Mouse (Mus musculus): ENCODE data around the gene Rbp2. TPM values are rescaled to one million over a fixed set of nuclear protein-coding genes. Genes with fewer than 3 reads are reported as not detected.

Rbp2 gene
- 2.4 and 3.7 TPM in 2 replicates for polyA plus RNA-seq (2014; fragmentation: Nextera tagmentation; extraction: Ambion mirVana)

DNA sequence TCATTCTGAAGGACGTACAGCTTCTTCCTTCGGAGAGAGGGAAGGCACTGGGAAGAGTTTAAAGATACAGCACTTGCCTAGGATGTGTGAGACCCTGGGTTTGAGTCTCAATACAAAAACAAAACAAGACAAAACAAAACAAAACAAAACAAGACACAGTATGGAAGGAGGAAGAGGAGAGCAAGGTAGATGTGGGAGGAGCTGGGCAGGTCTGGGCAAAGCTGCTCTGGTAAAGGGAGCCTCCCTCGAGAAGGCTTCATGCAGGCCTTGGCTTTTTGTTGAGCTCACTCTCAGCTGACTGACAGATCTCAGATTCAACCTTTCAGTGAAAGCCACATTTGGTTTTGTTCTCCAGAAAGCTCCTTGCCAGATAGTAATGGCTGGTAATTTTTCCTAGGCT, at the start of gene Rbp2:
Gene Rbp2 (plus strand): TSS at position 301 of the 400 bp plus-strand sequence.
- no peaks in the 10 kb centered on the region for H3K4me1 ChIP-seq (ENCODE audit: control insufficient read depth, insufficient read depth, low read length)
- 83% methylated on average over 3 of the region's 3 CpGs for WGBS
- ATAC-seq (ENCODE audit: low read depth): no peak
- no peaks in the 10 kb centered on the region for H3K36me3 ChIP-seq (ENCODE audit: control insufficient read depth, insufficient read depth, low read length)
- H3K27me3 ChIP-seq (replicated peaks; ENCODE audit: control insufficient read depth, insufficient read depth, low read length): no peaks in the 10 kb centered on the region
- no peak within 1 kb of the TSS for H3K27ac ChIP-seq (replicated peaks; ENCODE audit: low read depth, low read length)
- no peaks in the 10 kb centered on the region for H3K9me3 ChIP-seq (ENCODE audit: control insufficient read depth, low read length)
- no peak within 1 kb of the TSS for H3K9ac ChIP-seq (ENCODE audit: low read depth, low read length)
- no peak for DNase-seq (ENCODE audit: low spot score)
- no peak within 1 kb of the TSS for H3K4me3 ChIP-seq (ENCODE audit: low read depth, low read length)
- no peak within 1 kb of the TSS for H3K4me2 ChIP-seq (ENCODE audit: low read depth, low read length)

GRCm38 (mm10) chr9:98437819-98438218, 48.1 kb upstream of the Rbp2 start:
- Histone ChIP-seq H3K4me1 (ENCODE audit: control insufficient read depth, insufficient read depth, low read length) (no peaks in the 10 kb centered on the region), H3K9me3 (ENCODE audit: control insufficient read depth, low read length) (no peaks in the 10 kb centered on the region), H3K27me3 (replicated peaks; ENCODE audit: control insufficient read depth, insufficient read depth, low read length) (no peaks in the 10 kb centered on the region), H3K4me3 (ENCODE audit: low read depth, low read length) (no peak overlapping the region), H3K4me2 (ENCODE audit: low read depth, low read length) (no peak overlapping the region), H3K27ac (replicated peaks; ENCODE audit: low read depth, low read length) (no peak overlapping the region), H3K9ac (ENCODE audit: low read depth, low read length) (no peak overlapping the region), H3K36me3 (ENCODE audit: control insufficient read depth, insufficient read depth, low read length) (no peaks in the 10 kb centered on the region)
- 88% methylated on average over 4 of the region's 4 CpGs for WGBS
- ATAC-seq (ENCODE audit: low read depth) (no peak), DNase-seq (ENCODE audit: low spot score) (no peak)

- Histone ChIP-seq H3K27ac (replicated peaks; ENCODE audit: low read depth, low read length) (no peak overlapping the region), H3K36me3 (ENCODE audit: control insufficient read depth, insufficient read depth, low read length) (no peaks in the 10 kb centered on the region), H3K4me2 (ENCODE audit: low read depth, low read length) (no peak overlapping the region), H3K27me3 (replicated peaks; ENCODE audit: control insufficient read depth, insufficient read depth, low read length) (no peaks in the 10 kb centered on the region), H3K4me1 (ENCODE audit: control insufficient read depth, insufficient read depth, low read length) (no peaks in the 10 kb centered on the region), H3K9me3 (ENCODE audit: control insufficient read depth, low read length) (no peaks in the 10 kb centered on the region), H3K9ac (ENCODE audit: low read depth, low read length) (no peak overlapping the region), H3K4me3 (ENCODE audit: low read depth, low read length) (no peak overlapping the region)
- no peak for DNase-seq (ENCODE audit: low spot score)
- 48% methylated on average over 3 of the region's 3 CpGs for WGBS
- no peak for ATAC-seq (ENCODE audit: low read depth)
These were observed 46.8 kb upstream of the Rbp2 start for GRCm38 (mm10) chr9:98439091-98439490.

- Histone ChIP-seq H3K9me3 (ENCODE audit: control insufficient read depth, low read length) (no peaks in the 10 kb centered on the region), H3K27me3 (replicated peaks; ENCODE audit: control insufficient read depth, insufficient read depth, low read length) (no peaks in the 10 kb centered on the region), H3K4me1 (ENCODE audit: control insufficient read depth, insufficient read depth, low read length) (no peaks in the 10 kb centered on the region), H3K4me3 (ENCODE audit: low read depth, low read length) (no peak overlapping the region), H3K27ac (replicated peaks; ENCODE audit: low read depth, low read length) (no peak overlapping the region), H3K4me2 (ENCODE audit: low read depth, low read length) (no peak overlapping the region), H3K9ac (ENCODE audit: low read depth, low read length) (no peak overlapping the region), H3K36me3 (ENCODE audit: control insufficient read depth, insufficient read depth, low read length) (peaks cover 24% of the 10 kb centered on the region)
- DNase-seq (ENCODE audit: low spot score): no peak
- WGBS: 45% methylated on average over 5 of the region's 5 CpGs
- ATAC-seq (ENCODE audit: low read depth): no peak
These were observed 43.3 kb upstream of the Rbp2 start for GRCm38 (mm10) chr9:98442638-98443037.

DNA sequence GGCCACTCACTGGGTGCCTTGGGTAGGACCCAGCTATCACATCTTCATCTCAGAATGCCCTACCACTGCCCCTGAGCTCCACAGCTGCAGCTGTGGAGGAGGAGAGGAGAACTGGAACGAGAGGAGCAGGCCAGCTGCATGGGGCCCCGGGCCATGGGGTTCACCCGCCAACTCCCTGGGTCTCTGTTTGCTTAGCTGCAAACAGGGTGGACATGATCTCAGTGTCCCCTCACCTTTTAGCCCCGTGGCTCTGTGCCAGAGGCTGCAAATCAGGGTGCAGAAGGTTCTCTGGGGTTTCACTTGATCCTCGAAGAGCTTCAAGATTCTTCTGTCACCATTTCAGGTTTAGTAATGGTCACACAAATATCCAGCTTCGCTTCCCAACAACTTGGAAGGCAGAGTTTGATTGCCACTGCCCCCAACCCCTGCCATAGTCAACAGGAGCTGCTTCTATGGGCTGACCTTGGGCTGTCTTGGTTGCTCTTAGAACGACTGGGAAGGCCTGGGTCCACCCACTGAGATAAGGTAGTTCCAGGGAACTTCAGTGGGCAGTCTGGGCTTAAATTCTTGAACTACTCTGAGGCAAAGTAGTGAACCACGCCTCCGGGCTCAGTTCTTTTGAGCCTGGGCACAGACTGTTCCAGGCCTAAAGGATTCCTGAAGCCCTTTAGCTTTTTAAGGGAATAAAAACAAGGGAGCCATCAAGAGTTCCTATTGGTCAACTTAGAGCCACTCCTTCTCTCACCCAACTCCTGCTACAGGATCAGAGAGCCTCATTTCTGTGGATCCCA, 40.4 kb upstream of the Rbp2 start:
- Histone ChIP-seq H3K4me1 (ENCODE audit: control insufficient read depth, insufficient read depth, low read length) (no peaks in the 10 kb centered on the region), H3K9me3 (ENCODE audit: control insufficient read depth, low read length) (no peaks in the 10 kb centered on the region), H3K4me2 (ENCODE audit: low read depth, low read length) (no peak overlapping the region), H3K9ac (ENCODE audit: low read depth, low read length) (no peak overlapping the region), H3K27ac (replicated peaks; ENCODE audit: low read depth, low read length) (no peak overlapping the region), H3K4me3 (ENCODE audit: low read depth, low read length) (no peak overlapping the region), H3K36me3 (ENCODE audit: control insufficient read depth, insufficient read depth, low read length) (peaks cover 24% of the 10 kb centered on the region), H3K27me3 (replicated peaks; ENCODE audit: control insufficient read depth, insufficient read depth, low read length) (no peaks in the 10 kb centered on the region)
- WGBS: 88% methylated on average over 9 of the region's 9 CpGs
- DNase-seq (ENCODE audit: low spot score) (no peak), ATAC-seq (ENCODE audit: low read depth) (no peak)

GRCm38 (mm10) chr9:98450976-98451375, 34.9 kb upstream of the Rbp2 start:
- H3K4me2 ChIP-seq (ENCODE audit: low read depth, low read length): no peak overlapping the region
- H3K9me3 ChIP-seq (ENCODE audit: control insufficient read depth, low read length): no peaks in the 10 kb centered on the region
- no peak overlapping the region for H3K9ac ChIP-seq (ENCODE audit: low read depth, low read length)
- no peak overlapping the region for H3K27ac ChIP-seq (replicated peaks; ENCODE audit: low read depth, low read length)
- peaks cover 15% of the 10 kb centered on the region for H3K36me3 ChIP-seq (ENCODE audit: control insufficient read depth, insufficient read depth, low read length)
- H3K4me1 ChIP-seq (ENCODE audit: control insufficient read depth, insufficient read depth, low read length): no peaks in the 10 kb centered on the region
- no peak overlapping the region for H3K4me3 ChIP-seq (ENCODE audit: low read depth, low read length)
- ATAC-seq (ENCODE audit: low read depth) (no peak; the same call in 1 of the 2 replicates), DNase-seq (ENCODE audit: low spot score) (peak; percentile 44)
- WGBS: 63% methylated on average over 1 of the region's 1 CpGs
- no peaks in the 10 kb centered on the region for H3K27me3 ChIP-seq (replicated peaks; ENCODE audit: control insufficient read depth, insufficient read depth, low read length)

GRCm38 (mm10) chr9:98466709-98467108, 19.2 kb upstream of the Rbp2 start:
- no peak overlapping the region for H3K4me3 ChIP-seq (ENCODE audit: low read depth, low read length)
- H3K27me3 ChIP-seq (replicated peaks; ENCODE audit: control insufficient read depth, insufficient read depth, low read length): no peaks in the 10 kb centered on the region
- no peaks in the 10 kb centered on the region for H3K9me3 ChIP-seq (ENCODE audit: control insufficient read depth, low read length)
- DNase-seq (ENCODE audit: low spot score): no peak
- H3K36me3 ChIP-seq (ENCODE audit: control insufficient read depth, insufficient read depth, low read length): no peaks in the 10 kb centered on the region
- ATAC-seq (ENCODE audit: low read depth): no peak
- H3K27ac ChIP-seq (replicated peaks; ENCODE audit: low read depth, low read length): no peak overlapping the region
- no peak overlapping the region for H3K4me2 ChIP-seq (ENCODE audit: low read depth, low read length)
- WGBS: 71% methylated on average over 2 of the region's 2 CpGs
- no peak overlapping the region for H3K9ac ChIP-seq (ENCODE audit: low read depth, low read length)
- no peaks in the 10 kb centered on the region for H3K4me1 ChIP-seq (ENCODE audit: control insufficient read depth, insufficient read depth, low read length)

- no peaks in the 10 kb centered on the region for H3K36me3 ChIP-seq (ENCODE audit: control insufficient read depth, insufficient read depth, low read length)
- ATAC-seq (ENCODE audit: low read depth) (no peak), DNase-seq (ENCODE audit: low spot score) (no peak)
- no peak overlapping the region for H3K4me3 ChIP-seq (ENCODE audit: low read depth, low read length)
- no peaks in the 10 kb centered on the region for H3K27me3 ChIP-seq (replicated peaks; ENCODE audit: control insufficient read depth, insufficient read depth, low read length)
- H3K27ac ChIP-seq (replicated peaks; ENCODE audit: low read depth, low read length): no peak overlapping the region
- no peaks in the 10 kb centered on the region for H3K4me1 ChIP-seq (ENCODE audit: control insufficient read depth, insufficient read depth, low read length)
- H3K9ac ChIP-seq (ENCODE audit: low read depth, low read length): no peak overlapping the region
- no peak overlapping the region for H3K4me2 ChIP-seq (ENCODE audit: low read depth, low read length)
- H3K9me3 ChIP-seq (ENCODE audit: control insufficient read depth, low read length): no peaks in the 10 kb centered on the region
- WGBS: 78% methylated on average over 2 of the region's 2 CpGs
These were observed 5.7 kb upstream of the Rbp2 start for GRCm38 (mm10) chr9:98480172-98480749.

GRCm38 (mm10) chr9:98482256-98482655, 3.7 kb upstream of the Rbp2 start:
- Histone ChIP-seq H3K36me3 (ENCODE audit: control insufficient read depth, insufficient read depth, low read length) (no peaks in the 10 kb centered on the region), H3K9ac (ENCODE audit: low read depth, low read length) (no peak overlapping the region), H3K4me1 (ENCODE audit: control insufficient read depth, insufficient read depth, low read length) (no peaks in the 10 kb centered on the region), H3K27ac (replicated peaks; ENCODE audit: low read depth, low read length) (no peak overlapping the region), H3K4me3 (ENCODE audit: low read depth, low read length) (no peak overlapping the region), H3K27me3 (replicated peaks; ENCODE audit: control insufficient read depth, insufficient read depth, low read length) (no peaks in the 10 kb centered on the region), H3K9me3 (ENCODE audit: control insufficient read depth, low read length) (no peaks in the 10 kb centered on the region), H3K4me2 (ENCODE audit: low read depth, low read length) (no peak overlapping the region)
- no peak for ATAC-seq (ENCODE audit: low read depth)
- WGBS: 59% methylated on average over 4 of the region's 4 CpGs
- no peak for DNase-seq (ENCODE audit: low spot score)

Data from embryonic facial prominence, embryonic 14.5 days (tissue).